Mouse (Mus musculus) embryo, embryonic 11.5 days (tissue): ENCODE measurements around the gene Adcy9.
"Not testable (repeated sequence)": the region's sequence is repeated elsewhere in the genome, so short reads cannot be mapped to it uniquely, and the experiment has no call there.

ENCODE experiments used
- DNase-seq: peaks from one replicate; pipeline ENCODE4 v3.0.0-alpha.2; 2012; ENCODE audit warnings: low read depth, low spot score

The Adcy9 gene

GRCm38 (mm10) chr16:4382406-4382805, 37.9 kb downstream of the Adcy9 start:
- no peak for DNase-seq

DNA sequence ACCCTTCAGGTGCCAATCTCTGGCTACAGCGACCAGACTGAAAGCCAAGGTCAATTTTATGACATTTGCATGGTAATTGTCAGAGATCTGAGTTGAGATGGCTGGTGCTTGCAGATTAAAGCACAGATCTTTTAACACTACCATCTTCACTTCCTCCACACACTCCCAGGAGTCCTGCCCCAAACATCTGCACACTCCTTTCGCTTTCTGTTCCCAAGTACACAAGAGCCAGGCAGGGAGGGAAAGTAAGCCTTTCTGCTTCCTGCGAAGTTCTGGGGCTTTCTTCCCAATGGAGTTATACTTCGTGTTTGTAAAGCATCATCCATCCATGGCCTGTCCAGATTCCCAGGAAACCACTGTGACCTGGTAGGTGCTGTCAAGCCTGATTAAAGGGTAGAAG, 38.8 kb downstream of the Adcy9 start:
- DNase-seq: no peak

DNA sequence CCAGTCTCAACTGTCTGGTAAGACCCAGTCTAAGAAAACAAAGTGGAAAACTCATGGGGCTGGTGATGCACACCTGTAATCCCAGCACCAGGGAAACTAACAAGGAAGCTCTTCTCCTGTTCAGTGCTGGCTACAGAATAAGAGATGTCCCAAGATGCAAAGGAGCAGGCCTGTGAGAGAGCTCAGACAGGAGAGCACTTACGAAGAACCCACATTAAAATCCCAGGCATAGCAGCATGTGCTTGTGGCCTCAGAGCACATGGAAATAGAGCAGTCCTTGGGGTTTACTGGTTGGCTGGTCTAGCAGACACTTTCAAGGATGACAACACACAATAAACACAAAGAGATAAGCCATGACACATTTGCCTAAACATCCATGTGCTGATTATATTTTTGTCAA, 41.5 kb downstream of the Adcy9 start:
- no peak for DNase-seq

DNA sequence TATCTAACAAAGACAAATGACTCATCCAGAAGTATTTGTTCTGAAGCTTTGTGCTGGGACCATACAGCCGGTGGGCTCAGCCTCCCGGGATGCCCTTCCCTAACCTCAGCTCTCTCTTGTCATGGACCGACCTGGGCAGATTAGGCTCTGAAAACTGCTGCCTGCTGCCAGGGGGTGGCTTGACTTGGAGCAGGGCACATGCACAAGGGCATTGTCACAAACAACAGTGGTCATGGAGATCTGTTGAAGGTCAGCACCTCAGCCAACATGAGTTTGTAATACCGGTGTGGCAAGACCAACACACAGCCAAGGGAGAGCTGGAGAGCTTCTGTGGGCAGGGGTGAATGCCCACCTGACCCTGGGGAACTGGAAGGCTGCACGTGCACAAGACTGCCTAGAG, 42.7 kb downstream of the Adcy9 start:
- no peak for DNase-seq

- DNase-seq: no peak
These were observed 45.4 kb downstream of the Adcy9 start for GRCm38 (mm10) chr16:4374780-4375380.

DNA sequence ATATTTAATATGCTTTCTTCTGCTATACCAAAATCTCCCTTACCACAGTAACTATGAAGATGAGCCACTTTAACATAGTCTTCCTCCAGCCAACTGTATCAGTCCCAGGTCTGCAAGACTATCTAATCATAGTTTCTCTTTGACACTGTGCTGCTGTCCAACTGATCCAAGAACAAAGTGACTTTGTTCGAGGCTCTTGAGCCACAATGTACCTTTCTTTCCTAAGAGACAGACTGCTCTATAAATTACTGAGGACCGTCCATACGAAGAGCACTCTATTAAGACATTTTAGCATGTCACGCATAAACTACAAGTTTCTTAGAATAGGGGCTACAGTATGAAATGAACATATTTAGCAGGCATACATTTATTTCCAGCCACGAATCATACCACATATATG, 46.0 kb downstream of the Adcy9 start:
- DNase-seq: no peak

GRCm38 (mm10) chr16:4371039-4371438, 49.3 kb downstream of the Adcy9 start:
- DNase-seq: no peak

GRCm38 (mm10) chr16:4370141-4370541, 50.2 kb downstream of the Adcy9 start:
- DNase-seq: no peak

DNA sequence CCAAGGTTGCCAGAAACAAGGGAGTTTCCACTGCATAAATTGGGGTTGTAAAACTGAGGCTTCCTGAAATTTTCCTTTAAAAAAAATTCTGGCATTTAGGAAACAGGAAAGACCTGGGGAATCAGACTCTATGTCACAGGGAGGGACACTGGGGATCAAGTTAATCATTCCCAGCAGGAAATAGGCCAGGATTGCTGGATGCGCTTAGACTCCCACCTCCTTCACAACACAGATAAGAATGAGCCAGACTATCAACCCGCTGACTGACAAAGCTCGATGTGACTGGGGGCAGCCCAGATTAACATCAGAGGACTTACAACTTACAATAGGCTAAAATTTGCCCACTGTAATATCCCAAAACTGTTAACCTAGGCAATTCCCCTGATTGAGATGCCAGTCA, 52.4 kb downstream of the Adcy9 start:
- no peak for DNase-seq

DNA sequence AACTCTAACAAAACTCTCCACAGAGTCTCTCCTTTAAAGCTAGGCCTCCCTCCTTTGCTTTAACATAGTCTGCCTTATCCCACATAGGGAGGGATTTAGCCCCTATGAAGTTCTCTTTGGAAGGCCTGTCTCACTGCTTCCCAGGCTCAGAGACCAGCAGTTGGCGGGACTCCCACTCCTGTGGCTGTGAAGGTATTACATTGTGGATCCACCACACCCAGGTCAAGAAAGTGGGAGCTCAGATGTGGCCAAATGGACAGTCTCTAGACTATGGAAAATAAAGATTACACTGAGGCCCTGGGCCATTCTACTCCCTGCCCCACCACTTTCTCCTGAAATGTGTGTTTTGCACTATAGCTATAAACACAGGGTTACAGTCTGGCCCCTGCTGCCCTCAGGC, 53.0 kb downstream of the Adcy9 start:
- DNase-seq: no peak

DNA sequence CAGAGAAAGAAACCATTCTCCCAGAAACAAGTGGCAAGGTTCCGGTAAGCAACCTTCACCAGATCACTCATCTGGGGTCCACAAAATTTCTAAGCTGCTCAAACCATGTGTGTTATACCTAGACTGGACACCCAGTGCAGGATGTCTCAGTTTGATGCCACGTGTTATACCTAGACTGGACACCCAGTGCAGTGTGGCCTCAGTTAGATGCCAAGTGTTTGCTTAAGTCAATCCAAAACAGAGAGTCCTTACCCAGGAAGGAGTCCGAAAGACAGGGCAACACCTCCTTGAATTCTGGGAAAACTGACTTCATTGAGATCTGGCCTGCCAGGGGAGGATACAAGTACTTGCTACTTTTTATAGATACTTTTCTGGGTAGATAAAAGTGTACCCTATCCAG, 53.6 kb downstream of the Adcy9 start:
- no peak for DNase-seq

DNA sequence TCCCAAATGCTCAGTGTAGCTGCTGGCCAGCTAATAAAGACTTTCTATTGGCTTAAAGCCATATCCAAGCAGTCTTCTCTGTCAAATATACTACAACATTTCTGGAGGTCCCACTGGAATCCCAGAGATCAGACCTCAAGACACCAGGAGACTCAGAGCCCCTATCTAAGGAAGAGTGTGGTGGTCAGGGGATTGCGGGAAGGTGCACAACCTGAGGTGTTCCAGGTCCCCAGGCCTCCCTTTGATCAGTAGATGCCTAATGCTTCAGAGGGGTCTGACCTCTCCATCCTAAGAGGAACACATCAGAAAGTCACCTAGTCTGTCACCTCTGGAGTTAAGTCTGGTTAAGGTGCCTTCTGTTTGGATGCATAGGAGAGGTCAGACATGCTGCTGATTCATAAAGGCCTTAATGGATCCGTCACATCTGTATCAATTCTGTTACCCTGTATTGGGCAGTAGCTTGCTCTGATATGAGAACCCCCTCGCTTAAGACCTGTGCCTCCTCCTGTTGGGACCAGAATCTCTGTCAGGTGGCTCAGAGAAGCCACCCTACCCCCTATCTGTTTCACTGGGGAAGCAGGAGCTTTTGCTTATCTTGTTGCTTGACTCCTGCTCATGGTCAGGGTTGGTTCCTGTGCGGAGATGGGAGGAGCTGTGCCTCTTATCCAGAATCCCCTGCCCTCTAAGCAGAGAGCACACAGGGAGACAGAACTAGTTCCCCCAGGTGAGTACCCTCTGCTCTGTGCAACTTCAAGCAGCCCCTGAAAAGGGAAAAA, 56.8 kb downstream of the Adcy9 start:
- no peak for DNase-seq

GRCm38 (mm10) chr16:4355260-4356043, 64.8 kb downstream of the Adcy9 start:
- no peak for DNase-seq

DNA sequence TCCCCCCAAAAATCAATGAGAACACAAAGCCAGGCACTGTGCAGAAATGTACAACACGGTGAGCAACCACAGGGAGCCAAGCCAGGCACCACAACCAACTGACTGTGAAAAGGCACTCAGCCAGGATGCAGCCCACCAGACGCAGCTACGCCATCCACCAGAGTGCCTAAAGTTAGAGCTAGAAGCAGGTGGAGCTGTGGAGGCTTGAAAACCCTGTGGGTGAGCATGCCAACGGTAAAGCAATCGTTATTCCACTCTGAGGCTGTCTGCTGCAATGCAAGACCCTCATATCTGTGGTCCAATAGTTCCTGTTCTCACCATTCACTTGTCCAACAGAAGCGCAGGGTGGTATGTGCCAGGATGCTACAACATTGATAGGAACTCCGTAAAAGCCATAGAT, 77.7 kb downstream of the Adcy9 start:
- DNase-seq: no peak

GRCm38 (mm10) chr16:4341316-4342062, 78.8 kb downstream of the Adcy9 start:
- no peak for DNase-seq

GRCm38 (mm10) chr16:4339216-4339615, 81.1 kb downstream of the Adcy9 start:
- not testable (repeated sequence) for DNase-seq

- no peak for DNase-seq
These were observed 83.0 kb downstream of the Adcy9 start for GRCm38 (mm10) chr16:4337269-4337668.

DNA sequence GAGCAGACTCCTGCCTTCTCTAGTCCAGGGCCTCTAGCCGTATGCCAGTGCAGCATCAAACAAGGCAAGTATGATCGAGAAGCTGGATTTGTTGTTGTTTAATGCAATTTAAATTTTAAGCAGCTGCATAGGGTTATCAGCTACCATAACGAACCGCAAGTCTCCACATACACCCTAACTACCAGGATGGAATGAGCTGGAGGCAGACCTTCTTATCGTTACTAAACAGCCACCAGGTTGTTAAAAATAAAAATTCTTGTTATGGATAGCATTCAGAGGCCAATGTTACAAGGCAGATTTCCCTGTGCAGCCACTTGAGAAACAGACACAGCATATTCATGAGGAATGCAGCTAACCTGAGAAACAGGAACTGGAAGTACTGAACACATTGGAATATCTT, 86.5 kb downstream of the Adcy9 start:
- no peak for DNase-seq

- DNase-seq: no peak
These were observed 86.9 kb downstream of the Adcy9 start for GRCm38 (mm10) chr16:4333371-4333770.

- no peak for DNase-seq
These were observed 93.2 kb downstream of the Adcy9 start for GRCm38 (mm10) chr16:4327081-4327480.

- DNase-seq: no peak
These were observed 94.5 kb downstream of the Adcy9 start for GRCm38 (mm10) chr16:4325801-4326200.

DNA sequence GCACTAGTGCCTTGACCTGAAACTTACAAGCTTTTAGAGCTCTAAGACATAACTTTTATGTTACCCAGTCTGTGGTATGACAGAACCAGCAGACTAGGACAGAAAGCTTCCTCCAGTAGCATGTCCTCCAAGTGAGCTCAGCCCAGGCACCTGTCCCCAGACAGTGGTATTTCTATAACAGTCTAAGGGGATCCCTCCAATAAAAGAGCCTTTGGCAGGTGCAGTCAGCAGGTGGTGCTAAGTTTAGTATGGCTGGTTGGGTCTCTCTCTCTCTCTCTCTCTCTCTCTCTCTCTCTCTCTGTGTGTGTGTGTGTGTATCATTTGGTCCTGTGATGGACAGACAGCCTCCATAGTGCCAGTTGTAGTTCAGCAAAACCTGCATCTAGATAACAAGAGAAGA, 95.3 kb downstream of the Adcy9 start:
- DNase-seq: no peak
